Mouse (Mus musculus) liver, embryonic 14.5 days (tissue): Measurements from ENCODE around the gene Gm21190.
"Not testable (repeated sequence)": the region's sequence is repeated elsewhere in the genome, so short reads cannot be mapped to it uniquely, and the experiment has no call there.

Experiments
- CTCF ChIP-seq: IDR thresholded peaks from 2 replicates; pipeline ENCODE4 v1.5.1; 2016; ENCODE audit warnings: antibody characterized with exemption, low read depth, control low read depth
- EP300 ChIP-seq: IDR thresholded peaks from 2 replicates; pipeline ENCODE4 v1.6.1; 2016; ENCODE audit warnings: antibody characterized with exemption, low read depth

- TF ChIP-seq CTCF, EP300: not testable (repeated sequence)
Observed at GRCm38 (mm10) chr5:15483576-15483975, 45.4 kb downstream of the Gm21190 start.
